Mouse (Mus musculus) E14TG2a.4 (cell line): ENCODE measurements around the gene Atg2b.

Experiments used
- CTCF ChIP-seq: conservative IDR thresholded peaks from 2 replicates; pipeline ENCODE4 v1.5.1; 2014; ENCODE audit warnings: low read length
- NANOG ChIP-seq: IDR thresholded peaks from 2 replicates; pipeline ENCODE4 v1.6.1; 2014; ENCODE audit warnings: borderline replicate concordance, low read length, mixed read lengths
- POU5F1 ChIP-seq: IDR thresholded peaks from 2 replicates; pipeline ENCODE4 v1.6.1; 2014; ENCODE audit warnings: low read length, borderline replicate concordance

- TF ChIP-seq CTCF (no peak), POU5F1 (no peak), NANOG (no peak)
These were observed 6.2 kb downstream of the Atg2b start for GRCm38 (mm10) chr12:105678762-105679161.
